Mouse (Mus musculus) brain, embryonic 14.5 days (tissue): ENCODE measurements around the gene Gm960.

Experiments
- CTCF ChIP-seq: fragments of 200-500 bp; IDR thresholded peaks from 2 replicates; pipeline ENCODE4 v1.5.1; 2012; ENCODE audit warnings: inconsistent platforms, mild to moderate bottlenecking, moderate library complexity, borderline replicate concordance; ENCODE audit not compliant: insufficient read depth, insufficient read length; ENCODE audit errors: extremely low read depth
- POLR2A ChIP-seq: fragments of 200-500 bp; IDR thresholded peaks from 2 replicates; pipeline ENCODE4 v1.6.1; 2012; ENCODE audit warnings: mild to moderate bottlenecking, inconsistent platforms, borderline replicate concordance; ENCODE audit not compliant: poor library complexity, insufficient read depth, insufficient read length, severe bottlenecking; ENCODE audit errors: extremely low read depth

- TF ChIP-seq CTCF (no peak), POLR2A (no peak)
Measured at GRCm38 (mm10) chr19:4701221-4701620, 2.8 kb upstream of the Gm960 start.
